7 mouse cellular contexts compared by ENCODE assay signal in genomic region chr3:88758045-88758500, GRCm38 (mm10). TPM values are rescaled to one million over a fixed set of nuclear protein-coding genes. Genes with fewer than 3 reads are reported as not detected.
DNase-seq lines count a peak whose midpoint lies in the region; ATAC-seq and TF ChIP-seq lines count a peak whose summit lies in the region.

No protein-coding gene starts in this region.

- H3K27me3 ChIP-seq in cerebellum, adult 2 months (ENCODE audit: control insufficient read depth, insufficient read depth, low read length), result no peaks in the 10 kb centered on the region
- no peaks in the 10 kb centered on the region for H3K27me3 ChIP-seq in forebrain, embryonic 13.5 days
- H3K27me3 ChIP-seq in heart, embryonic 16.5 days (ENCODE audit: control insufficient read depth, insufficient read depth, low read length), result no peaks in the 10 kb centered on the region
- H3K27me3 ChIP-seq in liver, embryonic 11.5 days (replicated peaks; ENCODE audit: control insufficient read depth, insufficient read depth, low read length), result no peaks in the 10 kb centered on the region
- no peaks in the 10 kb centered on the region for H3K27me3 ChIP-seq in neural tube, embryonic 12.5 days (replicated peaks)

- H3K36me3 ChIP-seq in forebrain, embryonic 13.5 days (ENCODE audit: poor library complexity, severe bottlenecking), result peaks cover 81% of the 10 kb centered on the region
- H3K36me3 ChIP-seq in heart, embryonic 16.5 days (ENCODE audit: control insufficient read depth, insufficient read depth), result no peaks in the 10 kb centered on the region
- H3K36me3 ChIP-seq in liver, embryonic 11.5 days (ENCODE audit: control insufficient read depth, insufficient read depth, low read length), result no peaks in the 10 kb centered on the region
- H3K36me3 ChIP-seq in neural tube, embryonic 12.5 days, result peaks cover 78% of the 10 kb centered on the region

- H3K9me3 ChIP-seq in forebrain, embryonic 13.5 days (replicated peaks), result no peaks in the 10 kb centered on the region
- no peaks in the 10 kb centered on the region for H3K9me3 ChIP-seq in heart, embryonic 16.5 days (replicated peaks; ENCODE audit: control insufficient read depth, low read length)
- H3K9me3 ChIP-seq in liver, embryonic 11.5 days (ENCODE audit: control insufficient read depth, low read length), result no peaks in the 10 kb centered on the region
- H3K9me3 ChIP-seq in neural tube, embryonic 12.5 days, result no peaks in the 10 kb centered on the region

- H3K4me2 ChIP-seq in forebrain, embryonic 13.5 days, result peak overlapping the region; percentile 48
- H3K4me2 ChIP-seq in heart, embryonic 16.5 days (ENCODE audit: low read depth, low read length), result peak overlapping the region; percentile 44
- peak overlapping the region; percentile 46 for H3K4me2 ChIP-seq in liver, embryonic 11.5 days
- H3K4me2 ChIP-seq in neural tube, embryonic 12.5 days (replicated peaks), result peak overlapping the region; percentile 45

- TF ChIP-seq POLR2A in cerebellum, adult 2 months (IDR thresholded peaks at IDR 0.05; ENCODE audit: borderline replicate concordance, insufficient read depth, low read length), result no peak

- peak overlapping the region; percentile 65 for H3K9ac ChIP-seq in forebrain, embryonic 13.5 days
- peak overlapping the region; percentile 59 for H3K9ac ChIP-seq in heart, embryonic 16.5 days (ENCODE audit: low read length)
- H3K9ac ChIP-seq in liver, embryonic 11.5 days (ENCODE audit: low read depth, low read length), result peak overlapping the region; percentile 36
- peak overlapping the region; percentile 51 for H3K9ac ChIP-seq in neural tube, embryonic 12.5 days

- 0% methylated on average over 5 of the region's 5 CpGs for WGBS in cerebellum, adult 2 months
- 2% methylated on average over 5 of the region's 5 CpGs for WGBS in forebrain, embryonic 13.5 days
- 7% methylated on average over 5 of the region's 5 CpGs for WGBS in heart, embryonic 16.5 days
- 13% methylated on average over 5 of the region's 5 CpGs for WGBS in liver, embryonic 11.5 days
- WGBS in neural tube, embryonic 12.5 days, result 10% methylated on average over 5 of the region's 5 CpGs

- DNase-seq in cerebellum, adult 2 months, result peak; percentile 68 to 78
- peak; percentile 35 to 72 for DNase-seq in kidney, postnatal 36 days
- peak; percentile 49 for DNase-seq in liver, embryonic 11.5 days (ENCODE audit: low spot score)
- peak; percentile 77 to 81 for DNase-seq in urinary bladder, postnatal 4 days (ENCODE audit: low spot score in 2 of 2)

- TF ChIP-seq CTCF in cerebellum, adult 2 months (IDR thresholded peaks at IDR 0.05; ENCODE audit: borderline replicate concordance, insufficient read depth, low read depth, low read length), result no peak

- H3K4me3 ChIP-seq in cerebellum, adult 2 months (replicated peaks; ENCODE audit: insufficient read depth, low read depth, low read length), result peak overlapping the region; percentile 9
- H3K4me3 ChIP-seq in forebrain, embryonic 13.5 days, result peak overlapping the region; percentile 12
- H3K4me3 ChIP-seq in heart, embryonic 16.5 days (ENCODE audit: low read length), result no peak overlapping the region
- H3K4me3 ChIP-seq in liver, embryonic 11.5 days (ENCODE audit: low read depth, low read length), result no peak overlapping the region
- peak overlapping the region; percentile 5; the same call in 1 of the 2 replicates for H3K4me3 ChIP-seq in neural tube, embryonic 12.5 days

- H3K27ac ChIP-seq in cerebellum, adult 2 months (ENCODE audit: insufficient read depth, low read length), result peak overlapping the region; percentile 4
- peak overlapping the region; percentile 97 for H3K27ac ChIP-seq in forebrain, embryonic 13.5 days
- peak overlapping the region; percentile 89 for H3K27ac ChIP-seq in heart, embryonic 16.5 days (ENCODE audit: low read length)
- peak overlapping the region; percentile 80 for H3K27ac ChIP-seq in liver, embryonic 11.5 days (ENCODE audit: low read depth, low read length)
- peak overlapping the region; percentile 79 for H3K27ac ChIP-seq in neural tube, embryonic 12.5 days

- ATAC-seq in forebrain, embryonic 13.5 days, result peak; percentile 90
- peak; percentile 84 for ATAC-seq in heart, embryonic 16.5 days (replicated peaks; ENCODE audit: extremely low read depth, insufficient read depth, low FRiP score)
- ATAC-seq in liver, embryonic 11.5 days (replicated peaks; ENCODE audit: low FRiP score), result 0 out of 2 replicates have a peak, but pooled peaks have one; percentile 53
- peak; percentile 86 for ATAC-seq in neural tube, embryonic 12.5 days (ENCODE audit: low FRiP score, low read depth)

- peaks cover 54% of the 10 kb centered on the region for H3K4me1 ChIP-seq in cerebellum, adult 2 months (ENCODE audit: control insufficient read depth, insufficient read depth, low read length)
- peaks cover 77% of the 10 kb centered on the region for H3K4me1 ChIP-seq in forebrain, embryonic 13.5 days
- peaks cover 15% of the 10 kb centered on the region for H3K4me1 ChIP-seq in heart, embryonic 16.5 days (ENCODE audit: control insufficient read depth, insufficient read depth, low read length)
- H3K4me1 ChIP-seq in liver, embryonic 11.5 days (replicated peaks; ENCODE audit: control insufficient read depth, insufficient read depth, low read length), result peaks cover 14% of the 10 kb centered on the region
- H3K4me1 ChIP-seq in neural tube, embryonic 12.5 days, result peaks cover 56% of the 10 kb centered on the region

RNA-seq across cellular contexts. Expression of gene Syt11, which starts 16.9 kb away (rescaled TPM):
- 414 and 477 TPM in 2 replicates for polyA plus RNA-seq in cerebellum, adult 2 months (2012; rRNA removed)
- polyA plus RNA-seq in forebrain, embryonic 13.5 days (2015; fragmentation: Nextera tagmentation; extraction: Ambion mirVana), result 218 and 237 TPM in 2 replicates
- polyA plus RNA-seq in heart, embryonic 16.5 days (2015; fragmentation: Nextera tagmentation; extraction: Ambion mirVana), result 8.1 and 8.2 TPM in 2 replicates
- polyA plus RNA-seq in liver, embryonic 11.5 days (2014; fragmentation: Nextera tagmentation; extraction: Ambion mirVana), result 4.7 and 5.2 TPM in 2 replicates
- polyA plus RNA-seq in neural tube, embryonic 12.5 days (2016; fragmentation: Nextera tagmentation; extraction: Ambion mirVana), result 199 and 209 TPM in 2 replicates

RNA-seq across cellular contexts. Expression of gene Rit1, which starts 41.4 kb away (rescaled TPM):
- 57.3 and 64.3 TPM in 2 replicates for polyA plus RNA-seq in cerebellum, adult 2 months (2012; rRNA removed)
- 49.5 and 52.6 TPM in 2 replicates for polyA plus RNA-seq in forebrain, embryonic 13.5 days (2015; fragmentation: Nextera tagmentation; extraction: Ambion mirVana)
- 59.0 and 59.4 TPM in 2 replicates for polyA plus RNA-seq in heart, embryonic 16.5 days (2015; fragmentation: Nextera tagmentation; extraction: Ambion mirVana)
- polyA plus RNA-seq in liver, embryonic 11.5 days (2014; fragmentation: Nextera tagmentation; extraction: Ambion mirVana), result 33.9 and 34.4 TPM in 2 replicates
- polyA plus RNA-seq in neural tube, embryonic 12.5 days (2016; fragmentation: Nextera tagmentation; extraction: Ambion mirVana), result 44.6 and 49.1 TPM in 2 replicates

Comparison
In these comparisons a context has a peak if more than half of its experiments do, and no peak if none do; other contexts are left out.
1. H3K27ac ChIP-seq: peak in every context shown above with its lines; median percentile 97 in forebrain, embryonic 13.5 days; 89 in heart, embryonic 16.5 days; 80 in liver, embryonic 11.5 days; 79 in neural tube, embryonic 12.5 days; 4 in cerebellum, adult 2 months.
2. H3K4me3 ChIP-seq: peak in cerebellum, adult 2 months (single experiment), forebrain, embryonic 13.5 days (single experiment) and neural tube, embryonic 12.5 days (single experiment); none in heart, embryonic 16.5 days (single experiment) and liver, embryonic 11.5 days (single experiment).
3. RNA of gene Syt11, which starts 16.9 kb away (polyA plus RNA-seq): 414 to 477 TPM in cerebellum, adult 2 months, 218 to 237 TPM in forebrain, embryonic 13.5 days and 199 to 209 TPM in neural tube, embryonic 12.5 days; 8.1 to 8.2 TPM in heart, embryonic 16.5 days and 4.7 to 5.2 TPM in liver, embryonic 11.5 days; every median in the first group is over 10 times any median in the second.
4. Peak in every context shown above with its lines, with median percentiles within 50 percentile points of each other: DNase-seq, ATAC-seq, H3K4me2 ChIP-seq and H3K9ac ChIP-seq.